Mouse (Mus musculus): ENCODE data around the gene Osbpl8.

- TF ChIP-seq GATA1 (IDR thresholded peaks at IDR 0.05; ENCODE audit: borderline replicate concordance, low read length) (no peak), FLI1 (IDR thresholded peaks at IDR 0.05; ENCODE audit: low read length) (no peak)
Observed at GRCm38 (mm10) chr10:111159789-111160522, 4.6 kb upstream of the Osbpl8 start.
